Mouse (Mus musculus) cerebellum, adult 8-10 months (tissue): ENCODE measurements around the gene Lrrc18.

Source experiments
- DNase-seq: peaks from one replicate; pipeline ENCODE4 v3.0.0; 2022

Lrrc18 gene

GRCm38 (mm10) chr14:33058881-33059660, 67.9 kb downstream of the Lrrc18 start:
- no peak for DNase-seq

GRCm38 (mm10) chr14:33062996-33063395, 71.8 kb downstream of the Lrrc18 start:
- DNase-seq: no peak
